Mouse (Mus musculus) Patski (cell line): ENCODE data around the gene Tmem104. TPM values are rescaled to one million over a fixed set of nuclear protein-coding genes. Genes with fewer than 3 reads are reported as not detected.

Experiments used
- ATAC-seq: fragments of 100-300 bp; one replicate; pipeline ENCODE4 v1.8.0; 2021
- CTCF ChIA-PET: fragments of 350-600 bp; sonication (Branson Sonifier 250); formaldehyde crosslinking; loops from one replicate; lab custom pipeline; 2022; ENCODE audit warnings: inconsistent platforms; lab: Charles Lee
- POLR2A ChIA-PET: fragments of 350-600 bp; sonication (Branson Sonifier 250); formaldehyde crosslinking; loops from one replicate; lab custom pipeline; 2022; ENCODE audit warnings: antibody characterized with exemption, inconsistent platforms; lab: Charles Lee
- DNase-seq: peaks from one replicate; pipeline ENCODE4 v3.0.0-alpha.2; 2011; ENCODE audit warnings: low read depth, low spot score
- H3K27me3 ChIP-seq: fragments of 371-371 bp; one replicate; pipeline ENCODE4 v1.5.1; 2021
- CTCF ChIP-seq: fragments of 100-300 bp; IDR thresholded peaks from one replicate; pipeline ENCODE4 v1.5.1; 2021
- in situ Hi-C: fragments of 300-500 bp; cut with MboI; formaldehyde crosslinking; loops from 3 replicates; pipeline ENCODE4 v1.11.1; 2018; ENCODE audit warnings: low pct_unique_long_range_greater_than_20kb, mixed read lengths
- polyA plus RNA-seq: library from polyadenylated mRNA; unstranded; gene quantifications from one replicate; pipeline ENCODE4 v1.2.3, GENCODE M21; 2021

The Tmem104 gene
- polyA plus RNA-seq, 1 experiment from 2014 or later, result 10.2 TPM

GRCm38 (mm10) chr11:115257775-115258510 lies 70.7 kb downstream of the Tmem104 start:
- ATAC-seq, result no peak
- DNase-seq, result no peak
- no peak for TF ChIP-seq CTCF
- CTCF ChIA-PET, result interaction anchor here (0.9 kb wide), 1 partner anchor 11 kb away, joined by 3 read pairs; no protein-coding TSS in a partner anchor
- in situ Hi-C loops, result no loop called here
- POLR2A ChIA-PET, result no interaction called here
- peaks cover 39% of the 10 kb centered on the region for H3K27me3 ChIP-seq

- POLR2A ChIA-PET, result no interaction called here
- no peak for DNase-seq
- H3K27me3 ChIP-seq, result peaks cover 50% of the 10 kb centered on the region
These were observed 71.8 kb downstream of the Tmem104 start for GRCm38 (mm10) chr11:115259134-115259533.

DNA sequence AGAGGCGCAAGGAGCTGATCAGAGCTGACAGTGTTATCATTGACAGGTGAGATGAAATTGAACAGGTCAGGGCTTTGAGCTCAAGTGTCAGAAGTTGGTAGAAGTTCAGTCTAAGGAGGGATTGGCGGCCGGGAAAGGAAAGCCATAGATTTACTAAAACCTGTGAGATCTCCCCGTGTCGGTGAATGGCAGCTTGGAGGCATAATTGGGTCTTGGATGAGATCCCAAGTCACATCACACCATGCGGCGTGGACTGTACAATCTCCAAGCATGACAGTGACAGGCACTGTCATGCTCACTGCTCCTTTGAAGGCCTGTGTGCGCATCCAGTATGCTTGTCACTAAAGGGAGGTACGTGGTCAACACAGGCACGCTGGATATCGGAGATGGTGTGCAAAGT lies 75.7 kb downstream of the Tmem104 start:
- ChIA-PET CTCF (interaction anchor here (0.9 to 1.3 kb wide), 2 partner anchors 61 to 102 kb away, joined by 3 to 5 read pairs; no protein-coding TSS in a partner anchor), POLR2A (no interaction called here)
- DNase-seq, result no peak
- H3K27me3 ChIP-seq, result peaks cover 61% of the 10 kb centered on the region
- in situ Hi-C loops, result no loop called here
- TF ChIP-seq CTCF, result no peak
- ATAC-seq, result no peak

More at GRCm38 (mm10) chr11:115259134-115259533, 71.8 kb downstream of the Tmem104 start:
- TF ChIP-seq CTCF, result no peak
- in situ Hi-C loops, result no loop called here
- CTCF ChIA-PET, result interaction anchor here (1.3 kb wide), 1 partner anchor 10 kb away, joined by 3 read pairs; no protein-coding TSS in a partner anchor
- no peak for ATAC-seq

DNA sequence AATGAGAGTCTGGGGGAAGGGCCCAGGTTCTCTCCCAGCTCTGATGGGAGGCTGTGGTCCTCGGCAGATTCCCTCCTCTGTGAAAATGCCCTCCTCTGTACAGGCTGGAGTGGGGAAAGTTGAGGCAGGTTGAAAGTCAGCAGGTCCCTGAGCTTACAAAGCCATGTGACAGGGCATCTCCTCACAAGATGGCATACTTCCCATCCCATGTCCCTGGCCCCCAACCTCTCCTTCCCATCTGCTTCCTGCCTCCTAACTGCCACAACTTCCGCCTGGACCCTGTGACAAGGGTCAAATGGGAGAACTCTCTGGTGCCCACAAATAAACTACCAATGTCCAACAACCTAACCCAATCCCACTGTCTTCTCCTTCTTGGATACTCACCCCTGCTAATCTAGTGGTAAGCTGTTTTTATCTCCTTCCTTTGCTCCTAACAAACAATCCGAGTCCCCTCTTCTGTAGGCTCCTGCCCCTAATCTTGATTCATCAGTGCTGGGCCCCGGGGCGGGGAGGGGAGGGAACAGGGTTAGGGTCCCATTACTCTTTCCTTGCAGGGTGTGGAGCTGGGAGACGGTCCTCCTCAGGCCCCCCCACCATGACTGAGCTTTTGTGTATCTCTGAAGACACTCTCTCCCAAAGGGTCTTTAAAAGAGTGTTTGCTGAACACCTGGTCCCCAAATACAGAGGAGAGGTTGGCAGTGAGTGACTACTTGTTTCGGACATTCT lies 77.0 kb downstream of the Tmem104 start:
- no peak for ATAC-seq
- CTCF ChIA-PET, result no interaction called here
- DNase-seq, result no peak
- in situ Hi-C loops, result no loop called here
- POLR2A ChIA-PET, result no interaction called here
- peaks cover 60% of the 10 kb centered on the region for H3K27me3 ChIP-seq
- no peak for TF ChIP-seq CTCF

- POLR2A ChIA-PET, result no interaction called here
- no peak for ATAC-seq
- in situ Hi-C loops, result no loop called here
- CTCF ChIA-PET, result no interaction called here
- DNase-seq, result no peak
- TF ChIP-seq CTCF, result no peak
- peaks cover 60% of the 10 kb centered on the region for H3K27me3 ChIP-seq
These were observed 77.8 kb downstream of the Tmem104 start for GRCm38 (mm10) chr11:115264862-115265668.

DNA sequence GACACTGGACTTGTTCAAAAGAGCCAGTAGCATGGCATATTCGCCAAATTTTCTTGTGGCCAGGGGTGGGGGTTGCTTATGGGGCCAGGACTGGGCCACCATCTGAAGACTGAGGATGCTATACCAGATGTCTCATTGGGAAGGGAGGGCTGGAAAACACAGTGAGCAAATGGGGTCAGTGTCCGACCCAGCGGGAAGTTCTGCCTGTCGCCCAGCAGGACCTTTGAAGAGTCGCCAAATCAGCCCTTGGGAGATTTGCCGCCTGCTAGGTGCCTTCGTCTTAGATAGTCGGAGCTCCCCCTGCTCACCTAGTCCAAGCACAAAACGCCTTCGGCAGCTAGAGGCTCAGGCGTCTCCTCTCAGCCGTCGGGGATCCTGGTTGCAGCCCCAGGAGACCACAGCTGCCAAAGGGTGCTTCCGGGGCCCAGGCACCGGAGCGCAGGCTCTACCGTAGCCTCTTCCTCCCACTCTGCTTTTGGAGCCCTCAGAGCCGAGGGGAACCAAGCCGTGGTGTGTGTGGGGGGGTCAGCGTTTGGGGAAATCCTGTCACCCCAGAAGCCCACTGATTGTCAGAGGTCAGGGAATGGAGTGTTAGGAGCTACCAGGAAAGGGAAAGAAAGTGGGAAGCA lies 78.6 kb downstream of the Tmem104 start:
- TF ChIP-seq CTCF, result no peak
- in situ Hi-C loops, result no loop called here
- ChIA-PET POLR2A (interaction anchor here (0.6 kb wide), 1 partner anchor 62 kb away, joined by 4 read pairs; no protein-coding TSS in a partner anchor), CTCF (interaction anchor here (1.7 kb wide), 1 partner anchor 63 kb away, joined by 7 read pairs; no protein-coding TSS in a partner anchor)
- H3K27me3 ChIP-seq, result peaks cover 53% of the 10 kb centered on the region
- ATAC-seq (no peak), DNase-seq (no peak)

DNA sequence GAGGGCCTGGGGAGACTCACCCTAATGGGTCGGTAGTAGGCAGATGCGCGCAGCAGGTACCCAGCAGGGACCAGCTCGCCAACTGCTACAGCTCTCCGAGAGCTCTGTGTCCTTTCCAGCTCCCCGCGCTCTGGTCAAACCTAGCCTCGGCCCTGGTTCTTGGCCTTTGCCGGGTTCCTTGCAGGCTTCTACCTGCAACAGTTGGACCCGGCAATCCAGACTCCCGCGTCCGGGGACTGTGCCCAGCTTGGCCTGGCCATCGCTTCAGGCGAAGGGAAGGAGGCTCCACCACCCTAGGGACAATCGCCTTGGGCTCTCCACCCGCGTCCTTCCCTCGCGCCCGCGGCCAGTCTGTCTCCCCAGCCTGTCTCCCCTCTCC lies 79.1 kb downstream of the Tmem104 start:
- ATAC-seq (no peak), DNase-seq (no peak)
- in situ Hi-C loops, result no loop called here
- ChIA-PET POLR2A (interaction anchor here (0.6 kb wide), 1 partner anchor 62 kb away, joined by 4 read pairs; no protein-coding TSS in a partner anchor), CTCF (interaction anchor here (1.7 kb wide), 1 partner anchor 64 kb away, joined by 7 read pairs; no protein-coding TSS in a partner anchor)
- TF ChIP-seq CTCF, result no peak
- peaks cover 49% of the 10 kb centered on the region for H3K27me3 ChIP-seq

DNA sequence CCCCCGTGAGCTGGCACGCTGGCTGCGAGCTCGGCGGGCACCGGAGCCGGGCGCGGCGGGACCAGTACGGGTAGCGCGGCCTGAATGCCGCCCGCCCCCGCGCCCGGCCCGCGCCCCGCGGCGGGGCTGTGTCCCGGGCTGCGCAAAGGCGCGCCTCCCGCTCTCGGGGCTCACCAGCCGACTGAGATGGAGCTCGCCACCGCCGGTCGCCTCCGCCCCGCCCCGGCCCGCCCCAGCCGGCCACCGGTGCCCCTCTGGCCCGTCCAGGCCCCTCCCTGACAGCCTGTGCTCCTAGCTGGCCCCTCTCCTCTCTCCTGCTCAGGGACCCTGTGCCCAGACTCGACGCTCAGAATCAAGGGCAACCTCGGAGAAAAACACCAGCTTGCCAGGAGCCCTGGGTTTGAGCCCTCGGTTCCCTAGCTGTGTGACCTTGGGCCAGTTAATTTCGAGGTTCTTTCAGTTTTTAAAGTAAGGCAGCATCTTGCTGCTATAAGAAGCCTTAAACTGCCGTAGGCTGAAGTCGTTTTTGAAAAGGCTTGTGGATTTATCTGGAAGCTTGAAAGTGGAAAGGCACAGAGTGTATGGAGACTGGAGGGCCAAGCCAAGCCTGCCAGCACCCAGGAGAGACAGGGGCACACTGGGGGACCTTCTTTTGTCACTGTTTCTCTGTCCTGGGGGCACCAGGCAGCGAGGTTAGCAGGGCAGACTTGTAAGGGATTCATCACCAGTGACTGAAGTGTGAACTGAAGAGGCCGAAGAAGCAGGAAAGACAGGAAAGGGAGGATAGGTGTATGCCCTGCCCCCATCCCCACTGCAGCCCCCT lies 80.0 kb downstream of the Tmem104 start, which contains the start of gene Grin2c:
Grin2c (minus strand) TSS at position 183 of the 823 bp plus-strand sequence.
- CTCF ChIA-PET, result interaction anchor here (0.9 to 1.7 kb wide), 2 partner anchors 65 to 79 kb away, joined by 3 to 7 read pairs; no protein-coding TSS in a partner anchor
- POLR2A ChIA-PET, result interaction anchor here (1.5 kb wide), 1 partner anchor 9 kb away, joined by 3 read pairs; the partner anchor contains the start of gene Fdxr
- no peak for DNase-seq
- ATAC-seq, result no peak
- in situ Hi-C loops, result no loop called here
- peaks cover 43% of the 10 kb centered on the region for H3K27me3 ChIP-seq
- no peak for TF ChIP-seq CTCF

- H3K27me3 ChIP-seq, result peaks cover 37% of the 10 kb centered on the region
- ATAC-seq (no peak), DNase-seq (no peak)
- no peak for TF ChIP-seq CTCF
- ChIA-PET POLR2A (interaction anchor here (0.9 to 1.5 kb wide), 2 partner anchors 9 to 65 kb away, joined by 3 read pairs; partner anchors contain the start of gene Fdxr), CTCF (interaction anchor here (0.9 to 1.9 kb wide), 2 partner anchors 66 to 80 kb away, joined by 3 to 10 read pairs; no protein-coding TSS in a partner anchor)
- in situ Hi-C loops, result no loop called here
These were observed 80.7 kb downstream of the Tmem104 start for GRCm38 (mm10) chr11:115267958-115268357.
